Mouse (Mus musculus) 3T3-L1 (cell line): ENCODE results near the gene Gpr37l1.
A peak's percentile ranks its signal among the peaks of the same experiment; 100 is the strongest.
"Not testable (repeated sequence)": the region's sequence is repeated elsewhere in the genome, so short reads cannot be mapped to it uniquely, and the experiment has no call there.

ENCODE experiments used
- DNase-seq: peaks from one replicate; pipeline ENCODE4 v3.0.0-alpha.2; 2015; ENCODE audit warnings: low read depth, low spot score

Gpr37l1 gene

GRCm38 (mm10) chr1:135124573-135125363 lies 42.7 kb downstream of the Gpr37l1 start:
- no peak for DNase-seq

GRCm38 (mm10) chr1:135112661-135113060 lies 54.8 kb downstream of the Gpr37l1 start:
- peak; percentile 71 for DNase-seq

- not testable (repeated sequence) for DNase-seq
These were observed 56.2 kb downstream of the Gpr37l1 start for GRCm38 (mm10) chr1:135111271-135111670.
